Mouse (Mus musculus) liver, embryonic 14.5 days (tissue): ENCODE data around the gene Slfn8.

Experiments used
- CTCF ChIP-seq: IDR thresholded peaks from 2 replicates; pipeline ENCODE4 v1.5.1; 2016; ENCODE audit warnings: antibody characterized with exemption, low read depth, control low read depth
- EP300 ChIP-seq: IDR thresholded peaks from 2 replicates; pipeline ENCODE4 v1.6.1; 2016; ENCODE audit warnings: antibody characterized with exemption, low read depth

GRCm38 (mm10) chr11:83061806-83062205 is 41.2 kb upstream of the Slfn8 start:
- TF ChIP-seq CTCF, result no peak
- no peak for TF ChIP-seq EP300
